Mouse (Mus musculus) liver, postnatal 0 days (tissue): ENCODE data around the gene Lysmd1.

Experiments
- CTCF ChIP-seq: sonication (generic); IDR thresholded peaks from 2 replicates; pipeline ENCODE4 v1.5.1; 2016; ENCODE audit warnings: antibody characterized with exemption, low read depth
- EP300 ChIP-seq: IDR thresholded peaks from 2 replicates; pipeline ENCODE4 v1.6.1; 2016; ENCODE audit warnings: antibody characterized with exemption, low read depth, mild to moderate bottlenecking

DNA sequence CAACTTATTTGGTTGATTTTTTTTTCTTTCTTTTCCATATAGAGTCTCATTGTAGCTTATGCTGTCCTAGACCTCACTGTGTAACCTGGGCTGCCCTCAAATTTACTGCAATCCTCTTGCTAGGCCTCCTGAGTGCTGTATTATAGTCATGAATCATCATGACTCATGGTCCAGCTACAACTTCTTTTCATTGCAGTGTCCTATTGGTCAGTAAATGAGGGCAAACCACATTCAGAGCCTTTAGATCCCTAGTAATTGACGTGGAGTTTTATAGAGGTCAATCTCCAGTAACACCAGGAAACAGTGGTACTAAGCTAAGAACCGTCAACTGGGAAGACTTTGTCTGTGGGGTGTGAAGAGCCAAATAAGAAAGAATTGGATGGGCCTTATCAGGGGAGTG is 16.1 kb upstream of the Lysmd1 start:
- TF ChIP-seq CTCF (no peak), EP300 (no peak)
